8 mouse cellular contexts compared by ENCODE assay signal in the genomic region with DNA sequence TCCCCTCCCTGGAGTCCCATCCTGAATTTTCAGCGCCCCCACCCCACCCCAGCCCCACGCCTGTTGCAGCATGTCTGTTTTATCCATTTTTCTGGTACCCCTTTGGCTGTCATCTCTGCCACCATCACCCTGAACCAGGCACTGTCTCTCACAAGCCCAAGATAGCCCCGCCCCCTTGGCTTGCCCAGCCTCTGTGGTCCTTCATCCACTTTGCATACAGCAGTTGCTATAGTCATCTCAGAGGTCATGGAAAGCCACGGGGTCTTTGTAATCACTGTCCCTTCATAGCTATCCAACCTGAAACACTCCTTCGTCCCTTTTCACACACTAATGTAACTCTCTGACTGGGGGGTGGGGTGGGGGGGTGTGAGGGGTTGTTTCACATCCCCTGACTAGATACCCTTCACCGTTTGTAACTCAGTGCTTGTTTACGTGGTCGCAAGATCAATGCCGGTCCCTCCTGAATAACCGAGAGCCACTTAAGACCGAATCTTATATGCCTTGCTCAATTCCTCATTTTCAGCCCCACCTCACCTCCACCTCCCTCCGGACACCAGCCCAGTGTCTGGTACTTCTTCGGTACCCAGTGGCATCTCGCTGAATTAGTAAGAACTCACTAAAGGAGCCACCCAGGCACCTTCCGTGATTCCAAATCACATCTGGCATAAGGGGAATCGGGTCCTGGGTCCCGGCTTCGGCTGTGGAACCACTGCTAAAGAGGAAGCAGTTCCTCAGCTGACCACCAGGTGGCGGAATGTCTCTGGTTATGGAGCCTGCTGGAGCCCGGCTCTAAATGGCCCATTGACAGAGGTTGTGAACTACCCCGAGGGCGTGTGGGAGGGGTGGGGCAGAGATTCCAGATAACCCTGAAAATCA. TPM values are rescaled to one million over a fixed set of nuclear protein-coding genes. Genes with fewer than 3 reads are reported as not detected.
DNase-seq lines count a peak whose midpoint lies in the region; ATAC-seq and TF ChIP-seq lines count a peak whose summit lies in the region.

No protein-coding gene starts in this region.

- 14% methylated on average over 22 of the region's 22 CpGs for WGBS in heart, embryonic 14.5 days
- WGBS in liver, embryonic 11.5 days, result 14% methylated on average over 22 of the region's 22 CpGs

- H3ac ChIP-seq in C2C12 (ENCODE audit: control insufficient read depth, insufficient read length, low read depth), result no peak overlapping the region

- no peaks in the 10 kb centered on the region; a peak in 1 of 4 replicates for H3K4me1 ChIP-seq in heart, embryonic 14.5 days (ENCODE audit: control insufficient read depth in 2 of 2, insufficient read depth in 2 of 2, low read length in 2 of 2)
- no peaks in the 10 kb centered on the region for H3K4me1 ChIP-seq in liver, embryonic 11.5 days (replicated peaks; ENCODE audit: control insufficient read depth, insufficient read depth, low read length)

- no peaks in the 10 kb centered on the region for H3K9me3 ChIP-seq in heart, embryonic 14.5 days (ENCODE audit: control insufficient read depth, low read length)
- no peaks in the 10 kb centered on the region for H3K9me3 ChIP-seq in liver, embryonic 11.5 days (ENCODE audit: control insufficient read depth, low read length)

- no peaks in the 10 kb centered on the region for H3K36me3 ChIP-seq in C2C12 (ENCODE audit: control insufficient read depth, insufficient read depth)
- no peaks in the 10 kb centered on the region for H3K36me3 ChIP-seq in heart, embryonic 14.5 days (ENCODE audit: control insufficient read depth, insufficient read depth, low read length)
- no peaks in the 10 kb centered on the region for H3K36me3 ChIP-seq in liver, embryonic 11.5 days (ENCODE audit: control insufficient read depth, insufficient read depth, low read length)
- no peaks in the 10 kb centered on the region for H3K36me3 ChIP-seq in splenic B cell, adult 2 months (ENCODE audit: control insufficient read depth, insufficient read depth, low read length, poor library complexity, severe bottlenecking)

- peak; percentile 83 for TF ChIP-seq CTCF in C2C12 (IDR thresholded peaks at IDR 0.05; ENCODE audit: control insufficient read depth, insufficient read depth, insufficient read length)
- peak; percentile 98 for TF ChIP-seq CTCF in brain, embryonic 14.5 days (IDR thresholded peaks at IDR 0.05; ENCODE audit: borderline replicate concordance, extremely low read depth, insufficient read depth, insufficient read length)

- H3K9ac ChIP-seq in heart, embryonic 14.5 days (ENCODE audit: low read length), result no peak overlapping the region
- no peak overlapping the region for H3K9ac ChIP-seq in liver, embryonic 11.5 days (ENCODE audit: low read depth, low read length)

- no peaks in the 10 kb centered on the region for H3K79me3 ChIP-seq in C2C12 (ENCODE audit: low read depth)

- no peaks in the 10 kb centered on the region for H3K79me2 ChIP-seq in C2C12 (ENCODE audit: control insufficient read depth, insufficient read depth)

- peak; percentile 26; the same call in 1 of the 2 replicates for ATAC-seq in heart, embryonic 14.5 days (ENCODE audit: insufficient number of reproducible peaks, insufficient read depth, low FRiP score, low read depth)
- ATAC-seq in liver, embryonic 11.5 days (replicated peaks; ENCODE audit: low FRiP score), result peak; percentile 71

- no peak for TF ChIP-seq POLR2A in brain, embryonic 14.5 days (IDR thresholded peaks at IDR 0.05; ENCODE audit: borderline replicate concordance, extremely low read depth, insufficient read depth, insufficient read length, poor library complexity, severe bottlenecking)

- peaks cover 21% of the 10 kb centered on the region for H3K27me3 ChIP-seq in C2C12 (ENCODE audit: control insufficient read depth, insufficient read depth, insufficient read length)
- H3K27me3 ChIP-seq in heart, embryonic 14.5 days (ENCODE audit: control insufficient read depth, insufficient read depth, low read length), result peaks cover 17% of the 10 kb centered on the region
- H3K27me3 ChIP-seq in liver, embryonic 11.5 days (replicated peaks; ENCODE audit: control insufficient read depth, insufficient read depth, low read length), result peaks cover 15% of the 10 kb centered on the region
- H3K27me3 ChIP-seq in splenic B cell, adult 2 months (ENCODE audit: control insufficient read depth, insufficient read depth, low read length, poor library complexity, severe bottlenecking), result no peaks in the 10 kb centered on the region

- peak overlapping the region; percentile 44 for H3K4me2 ChIP-seq in heart, embryonic 14.5 days (ENCODE audit: low read length)
- 0 out of 2 replicates have a peak overlapping the region, but pooled peaks have one; percentile 0 for H3K4me2 ChIP-seq in liver, embryonic 11.5 days

- H3K4me3 ChIP-seq in C2C12 (ENCODE audit: insufficient read depth, poor library complexity, severe bottlenecking), result no peak overlapping the region
- H3K4me3 ChIP-seq in heart, embryonic 14.5 days (ENCODE audit: control insufficient read depth in 1 of 2, insufficient read depth in 1 of 2, low read depth in 1 of 2, low read length in 2 of 2), result no peak overlapping the region
- no peak overlapping the region for H3K4me3 ChIP-seq in liver, embryonic 11.5 days (ENCODE audit: low read depth, low read length)

- H3K27ac ChIP-seq in heart, embryonic 14.5 days (replicated peaks in 1 of 2; ENCODE audit: control insufficient read depth in 1 of 2, insufficient read depth in 1 of 2, low read depth in 2 of 2, low read length in 2 of 2), result no peak overlapping the region
- no peak overlapping the region for H3K27ac ChIP-seq in liver, embryonic 11.5 days (ENCODE audit: low read depth, low read length)

- peak; percentile 85 for DNase-seq in brain, embryonic 14.5 days (ENCODE audit: low read depth)
- DNase-seq in fibroblast of lung, adult 2 months (ENCODE audit: low read depth), result peak; percentile 53
- DNase-seq in kidney, postnatal 10 days, result peak; percentile 95
- peak; percentile 79 for DNase-seq in liver, embryonic 11.5 days (ENCODE audit: low spot score)
- DNase-seq in naive thymus-derived CD4-positive, alpha-beta T cell, adult 2 months (ENCODE audit: low read depth), result peak; percentile 92
- peak; percentile 91 for DNase-seq in splenic B cell, adult 2 months (ENCODE audit: low read depth, low spot score)

TF ChIP-seq in C2C12, 6 proteins besides CTCF, POLR2A, EP300 and RAD21:
- no peak for TF ChIP-seq MAX (IDR thresholded peaks at IDR 0.05)
- TF ChIP-seq USF1 (IDR thresholded peaks at IDR 0.05; ENCODE audit: low read depth), result no peak
- no peak for TF ChIP-seq CEBPB (IDR thresholded peaks at IDR 0.05; ENCODE audit: low read depth)
- no peak for TF ChIP-seq MYOG (IDR thresholded peaks at IDR 0.05; ENCODE audit: control insufficient read depth, extremely low read depth, insufficient read length)
- no peak for TF ChIP-seq FOSL1 (IDR thresholded peaks at IDR 0.05; ENCODE audit: insufficient read depth, low read length, poor library complexity, severe bottlenecking)
- TF ChIP-seq MYOD1 (IDR thresholded peaks at IDR 0.05; ENCODE audit: control insufficient read depth, insufficient read length, low read depth), result no peak

RNA-seq across cellular contexts. Expression of a gene that starts 19.2 kb away (rescaled TPM):
- polyA plus RNA-seq in C2C12 (2012; fragmentation: generic; extraction: Trizol), result 0.55 TPM
- 1.5 and 1.7 TPM in 2 replicates for polyA plus RNA-seq in brain, embryonic 14.5 days (2012; rRNA removed)
- 0.78 and 0.84 TPM in 2 replicates for polyA plus RNA-seq in heart, embryonic 14.5 days (2014; fragmentation: Nextera tagmentation; extraction: Ambion mirVana)
- 0.56 and 0.78 TPM in 2 replicates for polyA plus RNA-seq in liver, embryonic 11.5 days (2014; fragmentation: Nextera tagmentation; extraction: Ambion mirVana)

RNA-seq across cellular contexts. Expression of a gene that starts 51.8 kb away (rescaled TPM):
- polyA plus RNA-seq in C2C12 (2012; fragmentation: generic; extraction: Trizol), result 53.8 TPM
- polyA plus RNA-seq in brain, embryonic 14.5 days (2012; rRNA removed), result 29.3 and 33.1 TPM in 2 replicates
- polyA plus RNA-seq in heart, embryonic 14.5 days (2014; fragmentation: Nextera tagmentation; extraction: Ambion mirVana), result 39.1 and 40.6 TPM in 2 replicates
- 51.3 and 53.4 TPM in 2 replicates for polyA plus RNA-seq in liver, embryonic 11.5 days (2014; fragmentation: Nextera tagmentation; extraction: Ambion mirVana)
